Mouse (Mus musculus) liver, adult (tissue): ENCODE data around the gene Gm45808.

Experiments
- GATA4 ChIP-seq: IDR thresholded peaks from 2 replicates; pipeline ENCODE4 v1.6.1; 2014; ENCODE audit warnings: mild to moderate bottlenecking, low read length; ENCODE audit not compliant: insufficient replicate concordance

Gene Gm45808

DNA sequence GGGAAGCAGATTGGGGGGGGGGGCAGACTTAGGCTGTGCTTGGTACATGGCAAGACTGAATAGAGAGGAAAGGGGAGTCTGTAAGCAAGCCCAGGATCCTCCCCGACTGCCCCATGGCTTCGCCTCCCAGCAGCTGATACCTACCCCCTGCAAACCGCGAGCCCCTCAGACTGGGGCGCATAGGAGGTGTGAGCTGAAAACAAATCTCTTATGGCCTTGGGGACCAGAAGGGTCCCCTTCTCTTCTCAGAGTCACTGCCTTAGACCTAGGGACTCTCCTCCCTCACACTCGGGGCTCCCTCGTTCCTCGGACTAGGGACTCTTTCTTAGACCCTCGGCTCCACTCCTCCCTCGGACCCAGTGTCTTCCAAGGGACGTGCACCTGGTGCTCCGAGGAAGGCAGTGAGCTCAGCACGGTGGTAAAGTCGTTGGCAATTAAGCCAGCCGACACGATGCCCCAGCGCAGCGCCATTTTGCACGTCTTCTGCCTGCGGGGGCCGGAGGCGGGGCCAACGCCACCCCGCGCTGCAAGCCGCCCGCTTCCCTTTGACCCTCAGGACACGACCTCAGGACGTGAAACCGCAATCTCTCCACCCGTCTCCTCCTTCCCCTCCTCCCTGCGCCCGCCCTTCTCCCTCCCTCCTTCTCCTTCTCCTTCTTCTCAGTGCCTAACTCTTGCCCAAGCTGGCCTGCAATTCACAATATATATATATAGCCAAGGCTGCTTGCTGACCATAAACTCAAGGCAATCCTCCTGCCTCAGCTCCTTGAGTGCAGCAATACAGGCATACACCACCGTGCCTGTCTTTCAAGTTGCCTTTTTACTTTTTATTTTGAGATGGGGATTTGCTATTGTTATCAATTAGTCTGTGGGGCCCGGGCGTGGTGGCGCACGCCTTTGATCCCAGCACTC, 1.9 kb upstream of the Gm45808 start, which contains the start of gene Dhdh:
Dhdh (minus strand) TSS at position 513 of the 912 bp plus-strand sequence.
- peak; percentile 71; the same call in 1 of the 2 replicates for TF ChIP-seq GATA4

DNA sequence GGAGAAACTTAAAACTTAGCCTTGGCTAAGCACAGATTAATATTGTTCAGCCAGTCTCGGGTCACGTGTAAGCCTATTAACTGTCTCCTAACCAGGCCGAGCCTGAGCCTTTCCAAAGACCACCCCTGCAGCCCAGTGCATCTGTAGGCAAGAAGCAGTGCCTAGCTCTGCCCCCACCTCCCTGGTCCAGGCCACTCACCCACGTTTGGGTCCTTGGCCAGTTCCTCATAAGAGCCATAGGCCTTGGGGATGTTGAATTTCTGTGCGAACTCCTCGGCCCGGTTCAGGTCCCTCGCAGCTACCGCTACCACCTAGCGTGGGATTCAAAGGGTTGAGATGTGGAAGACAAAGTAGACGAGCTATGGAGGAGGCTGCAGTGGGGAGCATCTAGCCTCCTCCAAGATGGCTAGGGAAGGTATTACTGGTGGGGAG, 1.3 kb upstream of the Gm45808 start:
- no peak for TF ChIP-seq GATA4

DNA sequence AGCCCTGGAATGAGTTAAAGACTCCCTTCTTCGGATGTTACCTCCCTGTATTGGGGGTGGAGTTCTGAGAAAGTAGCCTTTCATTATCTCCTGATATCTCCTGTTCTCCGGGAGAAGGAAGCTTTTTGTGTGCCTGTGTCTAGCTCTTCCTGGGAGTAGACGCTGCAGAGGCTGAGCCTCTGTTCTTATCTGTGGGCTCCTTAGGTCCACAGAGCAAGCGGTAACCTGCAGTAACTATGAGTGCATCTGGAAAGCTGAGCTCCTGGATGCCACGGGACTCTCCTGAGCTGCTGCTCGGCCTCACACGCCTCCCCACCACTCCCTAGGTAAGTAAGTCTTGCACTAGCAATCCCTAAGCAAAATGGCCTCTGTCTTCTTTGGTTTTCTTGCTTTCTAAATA, 453 bp downstream of the Gm45808 start:
- no peak for TF ChIP-seq GATA4

DNA sequence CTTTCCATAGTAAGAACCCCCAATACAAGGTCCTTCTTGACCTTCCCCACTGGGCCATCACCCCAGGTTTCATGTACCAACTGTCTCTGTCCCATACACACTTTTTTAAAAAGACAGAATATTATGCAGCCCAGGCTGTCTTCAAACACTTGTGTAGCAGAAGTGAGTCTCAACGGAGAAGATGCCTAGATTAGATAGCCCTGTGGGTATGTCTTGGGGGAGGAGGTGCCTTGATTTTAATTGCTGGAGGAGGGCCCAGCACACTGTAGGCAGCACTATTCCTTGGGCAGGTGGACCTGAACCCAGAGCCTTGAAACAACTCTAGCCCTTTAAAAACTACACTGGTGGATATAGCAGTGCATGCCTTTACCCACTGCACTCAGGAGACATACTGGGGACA, 4.4 kb downstream of the Gm45808 start:
- TF ChIP-seq GATA4 = no peak

DNA sequence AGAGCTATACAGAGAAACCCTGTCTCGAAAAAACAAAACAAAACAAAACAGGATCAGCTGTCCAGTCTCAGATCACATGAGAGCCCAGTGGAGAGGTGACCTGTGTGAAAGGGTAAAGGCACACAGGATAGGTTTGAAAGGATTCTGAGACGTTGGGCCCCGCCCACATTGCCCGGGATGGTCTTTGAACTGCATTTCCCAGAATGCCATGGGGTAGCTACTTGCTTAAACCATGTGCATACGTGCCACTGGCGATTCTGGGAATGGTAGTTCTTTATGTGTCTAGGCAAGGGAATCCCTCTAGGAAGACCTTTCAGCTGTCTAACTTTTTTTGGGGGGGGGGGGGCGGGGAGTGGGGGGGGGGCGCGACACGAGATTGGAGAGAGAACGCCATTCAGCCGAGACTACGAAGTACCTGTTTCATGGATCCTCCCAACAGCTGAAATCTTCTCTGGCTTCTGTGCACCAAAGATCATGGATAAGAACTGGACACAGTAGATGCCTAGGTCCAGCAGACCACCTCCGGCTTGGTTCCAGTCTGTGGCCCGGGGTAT, 5.2 kb downstream of the Gm45808 start, which contains the start of gene Tulp2:
Tulp2 (plus strand) TSS at position 504 of the 554 bp plus-strand sequence.
- TF ChIP-seq GATA4 = no peak

DNA sequence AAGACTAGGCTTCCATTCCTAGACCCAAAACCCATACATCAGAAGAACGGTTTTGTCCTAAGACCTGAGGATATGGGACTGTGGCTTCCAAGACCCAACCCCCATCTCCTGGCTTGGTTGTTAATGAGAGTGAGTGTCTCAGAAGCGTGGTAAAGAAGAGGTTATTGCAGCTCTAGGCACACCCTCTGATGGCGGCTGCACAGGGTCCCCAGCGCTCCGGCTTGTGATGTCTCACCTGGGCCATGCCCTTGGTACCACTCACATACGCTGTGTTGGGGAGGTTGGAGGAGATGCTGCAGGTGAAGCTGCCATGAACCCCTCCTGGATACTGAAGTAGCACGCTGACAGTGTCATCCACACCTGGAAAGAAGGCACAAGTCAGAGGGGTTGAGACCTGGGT, 7.8 kb downstream of the Gm45808 start:
- TF ChIP-seq GATA4 = no peak

DNA sequence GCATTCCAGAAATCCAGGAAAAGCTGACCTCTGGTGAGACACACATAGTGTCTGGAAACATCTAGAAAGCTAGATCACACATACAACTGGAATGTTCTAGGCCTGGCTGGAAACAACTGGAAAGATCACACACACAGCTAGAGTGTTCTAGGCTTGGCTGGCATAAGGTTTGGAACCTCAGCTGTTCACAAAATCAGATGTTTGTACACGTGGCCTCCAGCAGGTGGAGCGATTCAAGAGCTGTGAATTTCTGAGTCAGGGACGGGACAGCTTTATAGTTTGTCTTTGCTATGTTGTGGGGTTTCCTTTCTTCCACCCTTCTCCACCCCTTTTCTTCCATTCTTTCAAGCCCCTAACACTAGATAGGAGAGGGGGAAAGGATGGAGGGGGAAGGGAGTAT, 9.6 kb downstream of the Gm45808 start:
- TF ChIP-seq GATA4 = no peak

DNA sequence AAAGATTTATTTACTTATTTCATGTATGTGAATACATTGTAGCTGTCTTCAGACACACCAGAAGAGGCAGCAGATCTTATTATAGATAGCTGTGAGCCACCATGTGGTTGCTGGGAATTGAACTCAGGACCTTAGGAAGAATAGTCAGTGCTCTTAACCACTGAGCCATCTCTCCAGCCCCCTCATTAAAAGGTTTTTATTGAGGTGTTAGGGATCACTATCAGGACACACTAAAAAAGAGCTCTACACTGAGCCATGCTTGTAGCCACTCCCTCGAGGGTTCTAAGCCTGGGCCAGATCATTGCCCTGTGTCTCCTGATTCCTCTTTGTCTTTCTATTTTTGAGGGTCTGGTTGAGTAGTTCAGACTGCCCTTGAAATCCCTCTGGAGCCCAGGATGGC, 10.2 kb downstream of the Gm45808 start:
- no peak for TF ChIP-seq GATA4

DNA sequence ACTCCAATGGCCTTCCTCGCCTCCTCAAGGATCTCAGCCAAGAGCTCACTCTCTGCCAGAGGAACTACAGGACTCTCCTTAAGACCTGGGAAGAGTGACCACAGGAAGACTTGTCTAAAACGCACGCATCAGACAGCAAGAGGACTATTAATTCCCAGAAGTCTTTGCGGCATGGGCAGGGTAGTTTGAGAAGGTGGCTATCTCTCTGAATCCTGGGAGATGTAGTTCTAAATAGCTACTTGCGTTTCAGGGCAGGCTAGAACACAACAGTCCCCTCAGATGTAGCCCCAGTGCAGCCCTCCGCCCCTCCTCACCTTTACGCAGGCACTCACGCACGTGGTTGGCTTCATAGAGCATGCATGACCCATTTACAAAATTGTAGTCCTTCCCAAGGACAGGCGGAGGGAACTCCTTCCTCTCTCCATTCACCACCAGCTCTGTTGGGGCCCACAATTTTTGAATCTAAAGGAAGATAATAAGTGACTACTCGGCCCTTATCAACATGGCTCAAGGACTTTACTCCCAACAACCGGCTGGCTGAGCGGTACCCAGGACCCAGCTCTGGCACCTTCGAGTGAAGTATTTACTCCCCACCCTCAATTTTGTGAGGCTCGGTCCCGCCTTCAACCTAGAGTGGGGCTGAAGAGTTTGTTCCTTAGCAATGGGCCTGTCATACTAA, 11.2 kb downstream of the Gm45808 start:
- no peak for TF ChIP-seq GATA4

DNA sequence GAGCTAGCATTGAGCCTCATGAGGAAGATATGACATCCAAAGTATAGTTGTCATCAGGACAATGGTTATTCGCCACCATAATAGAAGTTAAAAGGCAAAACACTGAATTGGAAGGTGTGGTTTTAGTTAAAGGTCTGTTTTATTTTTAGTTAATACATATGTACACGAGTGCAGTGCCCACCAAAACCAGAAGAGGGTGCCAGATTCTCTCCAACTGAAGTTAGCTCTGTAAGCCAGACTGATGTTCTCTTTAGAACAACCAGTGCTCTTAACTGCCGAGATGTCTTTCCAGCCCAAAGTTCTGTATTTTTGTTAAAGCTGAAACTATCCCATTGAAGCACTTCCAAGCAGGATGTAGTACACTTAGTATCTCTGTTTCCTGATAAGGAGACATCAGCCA, 15.7 kb downstream of the Gm45808 start:
- no peak for TF ChIP-seq GATA4

DNA sequence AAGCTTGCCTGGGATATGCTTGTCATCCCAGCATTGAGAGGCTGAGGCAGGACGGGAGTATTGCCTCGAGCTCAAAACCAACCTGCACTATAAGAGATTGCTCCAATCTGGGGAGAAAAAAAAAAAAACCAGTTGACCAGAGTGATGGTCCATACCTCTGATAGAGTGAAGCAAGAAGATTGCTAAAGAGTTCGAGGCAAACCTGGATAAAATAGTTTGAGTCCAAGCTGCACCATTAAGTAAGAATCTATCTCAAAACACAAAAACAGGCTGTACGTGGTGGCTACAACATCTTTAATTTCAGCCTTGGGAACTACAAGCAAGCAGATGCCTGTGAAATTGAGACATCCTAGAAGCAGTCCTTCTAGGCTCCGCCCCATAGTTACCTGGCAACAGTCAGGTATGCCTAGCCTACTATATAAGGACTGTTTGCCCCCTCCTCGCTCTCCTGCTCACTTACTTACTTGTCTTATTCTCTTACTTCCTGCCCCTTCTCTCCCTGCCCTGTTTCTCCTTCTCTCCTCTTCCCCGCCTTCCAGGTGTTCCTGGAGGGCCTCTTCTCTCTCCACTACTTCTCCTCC, 19.4 kb downstream of the Gm45808 start:
- TF ChIP-seq GATA4 = no peak

DNA sequence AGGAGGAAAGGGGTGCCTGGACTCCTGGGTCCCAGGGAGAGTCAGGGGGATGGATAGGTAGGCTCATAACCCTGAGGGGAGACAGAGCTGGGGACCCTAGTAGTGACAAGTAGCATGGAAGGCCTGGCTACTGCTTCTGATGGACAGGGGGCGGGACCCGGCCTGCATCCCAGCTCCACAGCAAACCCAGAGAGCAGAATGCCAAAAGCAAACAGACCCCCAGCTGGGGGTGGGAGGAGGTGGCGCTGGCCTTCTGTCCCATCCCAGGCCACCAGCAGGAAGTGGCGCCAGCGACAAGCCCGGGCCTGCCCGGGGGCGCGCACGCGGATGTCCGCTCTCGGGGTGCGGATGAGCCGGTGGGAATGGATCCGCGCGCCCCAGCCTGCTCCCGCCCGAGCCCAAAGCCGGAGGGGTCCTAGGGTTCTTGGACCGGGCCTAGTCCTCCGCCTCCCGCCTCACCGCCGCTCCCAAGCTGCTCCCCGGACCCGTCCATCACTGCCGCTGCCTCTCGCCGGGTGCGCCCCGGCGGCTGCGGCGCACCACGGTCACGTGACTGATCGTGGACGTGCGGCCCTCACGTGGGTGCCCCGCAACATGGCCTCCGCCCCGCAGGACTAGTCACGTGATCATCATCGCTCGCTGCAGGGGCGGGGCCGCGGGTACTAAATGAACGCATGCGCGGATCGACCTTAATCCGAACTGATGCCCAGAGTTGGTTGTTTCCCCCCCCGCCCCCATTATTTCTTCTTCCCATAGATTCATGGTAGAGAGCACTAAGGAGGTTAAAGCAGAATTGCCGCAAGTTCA, 20.1 kb downstream of the Gm45808 start, which contains the start of gene Bax:
Bax (minus strand) TSS at position 616 of the 807 bp plus-strand sequence.
- TF ChIP-seq GATA4 = 0 out of 2 replicates have a peak, but pooled peaks have one; percentile 4

DNA sequence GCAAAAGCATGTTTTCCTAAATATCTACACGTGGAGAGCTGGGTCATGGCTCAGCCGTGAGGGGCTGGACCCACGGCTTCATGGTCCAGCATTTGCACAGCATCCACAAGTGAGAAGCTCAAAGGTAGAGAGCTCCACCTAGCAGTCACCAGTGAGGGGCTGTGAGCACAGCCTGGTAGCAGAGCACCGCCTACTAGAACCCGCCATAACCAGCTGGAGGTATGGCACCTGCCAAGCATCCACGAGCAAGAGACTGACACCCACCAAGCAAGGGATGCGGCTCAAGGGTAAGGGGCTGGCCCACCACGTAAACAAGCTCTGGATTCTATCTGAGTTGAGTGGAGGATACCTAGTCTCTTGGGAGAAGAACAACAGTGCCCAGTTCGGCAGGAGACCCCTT, 21.1 kb downstream of the Gm45808 start:
- no peak for TF ChIP-seq GATA4

DNA sequence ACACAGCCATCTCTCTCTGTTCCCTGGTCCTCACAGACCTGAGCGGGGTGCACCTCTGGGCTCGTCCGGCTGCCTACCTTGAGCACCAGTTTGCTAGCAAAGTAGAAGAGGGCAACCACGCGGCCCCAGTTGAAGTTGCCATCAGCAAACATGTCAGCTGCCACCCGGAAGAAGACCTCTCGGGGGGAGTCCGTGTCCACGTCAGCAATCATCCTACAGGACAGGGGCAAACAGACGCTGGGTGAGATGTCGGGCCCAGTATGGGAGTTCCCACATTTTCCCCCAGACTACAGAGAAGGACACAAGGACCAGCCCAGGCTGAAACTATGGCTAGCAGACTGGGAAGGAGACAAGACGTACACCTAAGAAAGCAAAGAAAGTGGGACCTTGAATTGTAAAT, 21.5 kb downstream of the Gm45808 start:
- no peak for TF ChIP-seq GATA4
